Mouse (Mus musculus) T-helper 17 cell (primary cell): ENCODE measurements around the gene Rem1.

ENCODE experiments used
- in situ Hi-C, 2 experiments: fragments of 300-600 bp; cut with MboI, MseI; formaldehyde crosslinking; loops; 1 replicate in 1 of 2; 2 replicates in 1 of 2; pipeline ENCODE4 v1.15.1; 2025; ENCODE audit warnings: high pct_unique_total_duplicates in 2 of 2

Rem1 gene

GRCm38 (mm10) chr2:152626774-152627591 lies at the start of gene Rem1:
Rem1 (plus strand) TSS chr2:152626951.
- in situ Hi-C loops = loop anchor here in 1 of 2 experiments (10.0 kb wide), 1 partner anchor 1508 kb away; the partner anchor contains the start of gene Bpifa3

GRCm38 (mm10) chr2:152580107-152580506 lies 46.6 kb upstream of the Rem1 start, which contains the start of gene Defb19:
Defb19 (minus strand) TSS chr2:152580312.
- in situ Hi-C loops = no loop called here

- in situ Hi-C loops = no loop called here
Observed at GRCm38 (mm10) chr2:152580612-152581011, 46.1 kb upstream of the Rem1 start.

- in situ Hi-C loops = no loop called here
Observed at GRCm38 (mm10) chr2:152586926-152587560, 39.7 kb upstream of the Rem1 start.

GRCm38 (mm10) chr2:152588450-152588849 lies 38.3 kb upstream of the Rem1 start:
- in situ Hi-C loops = no loop called here

GRCm38 (mm10) chr2:152589021-152589420 lies 37.7 kb upstream of the Rem1 start:
- in situ Hi-C loops = no loop called here

GRCm38 (mm10) chr2:152599299-152599698 lies 27.5 kb upstream of the Rem1 start, which contains the start of gene Defb45:
Defb45 (minus strand) TSS chr2:152599399.
- in situ Hi-C loops = no loop called here

- in situ Hi-C loops = no loop called here
Observed at GRCm38 (mm10) chr2:152600076-152600475, 26.7 kb upstream of the Rem1 start.

- in situ Hi-C loops = no loop called here
Observed at GRCm38 (mm10) chr2:152601275-152601960, 25.3 kb upstream of the Rem1 start.

GRCm38 (mm10) chr2:152604057-152604456 lies 22.7 kb upstream of the Rem1 start, which contains the start of gene Defb36:
Defb36 (plus strand) TSS chr2:152604327.
- in situ Hi-C loops = no loop called here

GRCm38 (mm10) chr2:152607746-152608145 lies 19.0 kb upstream of the Rem1 start:
- in situ Hi-C loops = loop anchor here in 1 of 2 experiments (5.0 kb wide), 1 partner anchor 60 kb away; the partner anchor contains the start of gene H13

- in situ Hi-C loops = loop anchor here in 1 of 2 experiments (5.0 kb wide), 1 partner anchor 59 kb away; the partner anchor contains the start of gene H13
Observed at GRCm38 (mm10) chr2:152608719-152609118, 18.0 kb upstream of the Rem1 start.

GRCm38 (mm10) chr2:152612193-152612592 lies 14.6 kb upstream of the Rem1 start:
- in situ Hi-C loops = no loop called here

- in situ Hi-C loops = loop anchor here in 1 of 2 experiments (5.0 kb wide), 1 partner anchor 42 kb away; no protein-coding TSS in a partner anchor
Observed at GRCm38 (mm10) chr2:152615563-152615962, 11.2 kb upstream of the Rem1 start.

- in situ Hi-C loops = loop anchor here in 1 of 2 experiments (5.0 kb wide), 1 partner anchor 41 kb away; no protein-coding TSS in a partner anchor
Observed at GRCm38 (mm10) chr2:152616470-152616869, 10.3 kb upstream of the Rem1 start.

- in situ Hi-C loops = loop anchor here in 1 of 2 experiments (5.0 kb wide), 1 partner anchor 40 kb away; no protein-coding TSS in a partner anchor
Observed at GRCm38 (mm10) chr2:152617374-152617773, 9.4 kb upstream of the Rem1 start.

GRCm38 (mm10) chr2:152620367-152621134 lies 6.2 kb upstream of the Rem1 start:
- in situ Hi-C loops = loop anchor here in 1 of 2 experiments (10.0 kb wide), 1 partner anchor 1514 kb away; the partner anchor contains the start of gene Bpifa3

- in situ Hi-C loops = loop anchor here in 1 of 2 experiments (10.0 kb wide), 1 partner anchor 1513 kb away; the partner anchor contains the start of gene Bpifa3
Observed at GRCm38 (mm10) chr2:152622151-152622550, 4.6 kb upstream of the Rem1 start.

- in situ Hi-C loops = loop anchor here in 1 of 2 experiments (10.0 kb wide), 1 partner anchor 1512 kb away; the partner anchor contains the start of gene Bpifa3
Observed at GRCm38 (mm10) chr2:152622953-152623352, 3.8 kb upstream of the Rem1 start, which contains the start of gene Defb25. Defb25 (minus strand) TSS chr2:152623053.

GRCm38 (mm10) chr2:152624566-152624965 lies 2.2 kb upstream of the Rem1 start:
- in situ Hi-C loops = loop anchor here in 1 of 2 experiments (10.0 kb wide), 1 partner anchor 1510 kb away; the partner anchor contains the start of gene Bpifa3
